Comparison of ENCODE assay signal across 13 mouse cellular contexts in the genomic region with DNA sequence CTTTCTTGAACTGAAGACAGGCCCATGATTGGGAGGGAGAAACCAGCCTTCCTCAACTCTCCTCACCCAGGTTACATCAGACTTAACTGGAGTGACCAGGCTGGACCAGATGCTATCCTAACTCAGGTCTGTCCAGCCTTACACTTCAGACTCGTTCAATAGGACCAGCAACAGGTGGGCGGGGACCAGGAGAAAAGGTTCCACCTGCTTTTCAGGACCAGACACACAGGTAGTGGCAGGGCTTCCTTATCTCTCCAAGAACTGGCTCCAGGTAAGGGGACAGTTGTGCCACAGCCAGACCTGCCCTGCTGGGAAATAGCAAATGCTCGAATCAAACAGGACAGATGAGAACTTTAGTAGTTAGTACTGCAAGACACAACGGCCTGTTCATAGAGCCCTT.
DNase-seq lines count a peak whose midpoint lies in the region; ATAC-seq and TF ChIP-seq lines count a peak whose summit lies in the region.
"Had no signal": no experiment of that assay in that cellular context is flagged by ENCODE, and none has a peak within 500 bp of the region (broad histone marks: within the 10 kb centered on the region; RNA-seq: fewer than 3 reads in every experiment).

No protein-coding gene starts in this region.

- TF ChIP-seq POLR2A in heart, adult 2 months (IDR thresholded peaks at IDR 0.05; ENCODE audit: insufficient read depth, low read depth, low read length): no peak

- peak; percentile 84 for DNase-seq in heart, adult 11 months
- no peak for DNase-seq in heart, adult 2 months
- DNase-seq in layer of hippocampus, adult 2 months (ENCODE audit: low spot score in 2 of 2): no peak
- no peak for DNase-seq in layer of hippocampus, postnatal 25 days (ENCODE audit: extremely low spot score in 1 of 2, low spot score in 1 of 2)
- DNase-seq in forebrain, embryonic 14.5 days (ENCODE audit: low spot score): no peak
- no peak for DNase-seq in frontal cortex, adult 2 months (ENCODE audit: extremely low spot score in 1 of 2, low spot score in 1 of 2)
- DNase-seq in gastrocnemius, postnatal 25 days: no peak
- DNase-seq: adrenal gland, postnatal 36 days; cerebellum, adult 9-11 months; right cerebral cortex, postnatal 4 days had no signal

- no peak for TF ChIP-seq EP300 in heart, adult 2 months (IDR thresholded peaks at IDR 0.05; ENCODE audit: insufficient read depth, low read depth, low read length)

- H3K9me3 ChIP-seq in forebrain, embryonic 14.5 days (replicated peaks; ENCODE audit: control insufficient read depth, low read length): no peaks in the 10 kb centered on the region

- ATAC-seq in forebrain, embryonic 14.5 days: no peak
- ATAC-seq: hindbrain, embryonic 16.5 days had no signal

- 0 out of 2 replicates have a peak overlapping the region, but pooled peaks have one; percentile 12 for H3K4me2 ChIP-seq in forebrain, embryonic 14.5 days (ENCODE audit: low read length)

- peaks cover 2% of the 10 kb centered on the region for H3K79me2 ChIP-seq in heart, adult 2 months (replicated peaks; ENCODE audit: control insufficient read depth, insufficient read depth, low read length)
- H3K79me2 ChIP-seq in C2C12 (ENCODE audit: control insufficient read depth, insufficient read depth): peaks cover 62% of the 10 kb centered on the region

- peaks cover 45% of the 10 kb centered on the region for H3K79me3 ChIP-seq in C2C12 (ENCODE audit: low read depth)

- H3K4me1 ChIP-seq in heart, adult 2 months (ENCODE audit: control insufficient read depth, insufficient read depth, low read length): peaks cover 25% of the 10 kb centered on the region
- H3K4me1 ChIP-seq in forebrain, embryonic 14.5 days (ENCODE audit: control insufficient read depth, insufficient read depth, low read length): peaks cover 8% of the 10 kb centered on the region

- intact Hi-C loops in heart, adult 2 months (cut with DNase I): no loop called here

- 0 out of 2 replicates have a peak, but pooled peaks cover 3% of the 10 kb centered on the region for H3K36me3 ChIP-seq in heart, adult 2 months (ENCODE audit: control insufficient read depth, insufficient read depth, low read length)
- no peaks in the 10 kb centered on the region for H3K36me3 ChIP-seq in C2C12 (ENCODE audit: control insufficient read depth, insufficient read depth)
- no peaks in the 10 kb centered on the region for H3K36me3 ChIP-seq in forebrain, embryonic 14.5 days (ENCODE audit: control insufficient read depth, insufficient read depth, low read length)

- no peak overlapping the region for H3K9ac ChIP-seq in heart, adult 2 months (ENCODE audit: low read depth, low read length)
- H3K9ac ChIP-seq in forebrain, embryonic 14.5 days (ENCODE audit: low read length): no peak overlapping the region

- 62% methylated on average over 4 of the region's 4 CpGs for WGBS in heart, adult 2 months
- 77% methylated on average over 4 of the region's 4 CpGs for WGBS in forebrain, embryonic 14.5 days

- H3K27me3 ChIP-seq in heart, adult 2 months (ENCODE audit: control insufficient read depth, insufficient read depth, low read length): no peaks in the 10 kb centered on the region
- no peaks in the 10 kb centered on the region for H3K27me3 ChIP-seq in C2C12 (ENCODE audit: control insufficient read depth, insufficient read depth, insufficient read length)
- H3K27me3 ChIP-seq in forebrain, embryonic 14.5 days (replicated peaks; ENCODE audit: control insufficient read depth, insufficient read depth, low read length): no peaks in the 10 kb centered on the region

- H3ac ChIP-seq in C2C12 (ENCODE audit: control insufficient read depth, insufficient read length, low read depth): peak overlapping the region; percentile 47

- no peak overlapping the region; the same call in 1 of the 2 replicates for H3K27ac ChIP-seq in heart, adult 2 months
- no peak overlapping the region for H3K27ac ChIP-seq in layer of hippocampus, adult 2 months
- H3K27ac ChIP-seq in forebrain, embryonic 14.5 days (ENCODE audit: low read depth, low read length): no peak overlapping the region

- no peak overlapping the region for H3K4me3 ChIP-seq in heart, adult 2 months
- H3K4me3 ChIP-seq in layer of hippocampus, adult 2 months: peak overlapping the region; percentile 55; the same call in 1 of the 2 replicates
- H3K4me3 ChIP-seq in C2C12 (ENCODE audit: insufficient read depth, poor library complexity, severe bottlenecking): peak overlapping the region; percentile 65
- H3K4me3 ChIP-seq in forebrain, embryonic 14.5 days (ENCODE audit: low read depth, low read length): no peak overlapping the region
- H3K4me3 ChIP-seq: erythroblast, embryonic 14.5 days had no signal

- no peak for TF ChIP-seq CTCF in heart, adult 2 months (IDR thresholded peaks at IDR 0.05)
- TF ChIP-seq CTCF in layer of hippocampus, adult 2 months (conservative IDR thresholded peaks at IDR 0.05): no peak
- TF ChIP-seq CTCF in C2C12 (IDR thresholded peaks at IDR 0.05; ENCODE audit: control insufficient read depth, insufficient read depth, insufficient read length): no peak

TF ChIP-seq in C2C12, 6 proteins besides CTCF, POLR2A, EP300 and RAD21:
- TF ChIP-seq MAX (IDR thresholded peaks at IDR 0.05) (no peak), MYOD1 (IDR thresholded peaks at IDR 0.05; ENCODE audit: control insufficient read depth, insufficient read length, low read depth) (no peak), USF1 (IDR thresholded peaks at IDR 0.05; ENCODE audit: low read depth) (no peak), FOSL1 (IDR thresholded peaks at IDR 0.05; ENCODE audit: insufficient read depth, low read length, poor library complexity, severe bottlenecking) (no peak), MYOG (IDR thresholded peaks at IDR 0.05; ENCODE audit: control insufficient read depth, extremely low read depth, insufficient read length) (no peak), CEBPB (IDR thresholded peaks at IDR 0.05; ENCODE audit: low read depth) (no peak)

Comparison
In these comparisons a context has a peak if more than half of its experiments do, and no peak if none do; other contexts are left out.
1. H3K4me3 ChIP-seq: peak in layer of hippocampus, adult 2 months (single experiment) and C2C12 (single experiment); none in heart, adult 2 months (single experiment) and forebrain, embryonic 14.5 days (single experiment).